Mouse (Mus musculus) regulatory T cell (primary cell): ENCODE results near the gene Iglon5.

ENCODE experiments used
- in situ Hi-C: fragments of 300-600 bp; cut with MboI, MseI; formaldehyde crosslinking; loops from one replicate; pipeline ENCODE4 v1.15.1; 2025; ENCODE audit warnings: high pct_unique_total_duplicates

The Iglon5 gene

DNA sequence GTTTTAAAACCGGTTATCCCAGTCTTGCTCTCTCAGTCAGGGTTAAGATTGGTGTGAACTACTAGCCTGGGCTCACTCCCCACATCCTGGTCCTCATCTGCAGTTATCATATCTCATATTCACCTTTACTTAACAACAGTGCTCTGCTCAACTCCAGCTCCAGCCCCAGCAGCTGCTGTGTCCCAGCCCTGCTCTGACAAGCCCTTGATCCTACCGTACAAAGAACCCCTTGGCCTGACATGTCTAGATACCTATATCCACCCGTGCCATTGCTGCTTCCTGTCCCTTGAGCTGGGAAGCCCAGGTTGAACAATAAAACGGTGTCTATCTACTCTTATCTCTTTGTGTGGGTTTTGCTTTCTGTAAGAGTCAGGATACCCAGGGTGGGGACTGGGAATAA, 60.4 kb downstream of the Iglon5 start:
- in situ Hi-C loops = no loop called here

DNA sequence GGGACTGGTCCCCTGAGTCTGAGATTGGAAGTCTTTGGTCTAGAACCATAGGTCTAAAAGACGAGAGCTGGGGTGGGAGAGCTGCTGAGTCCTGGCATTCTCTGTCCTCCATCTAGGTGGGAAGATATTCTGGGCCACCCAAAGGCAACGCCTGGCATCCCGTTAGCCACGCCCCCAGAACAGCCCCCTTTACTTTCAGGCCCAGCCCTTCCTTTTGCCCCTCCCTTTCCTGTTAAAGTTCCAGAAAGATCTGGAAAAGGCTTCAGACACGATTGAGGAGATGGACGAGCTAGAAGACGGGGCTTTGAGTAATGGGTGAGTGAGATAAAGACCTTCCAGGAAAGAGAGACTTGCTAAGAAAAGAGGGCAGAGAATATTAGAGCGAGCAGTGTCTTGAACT, 62.5 kb downstream of the Iglon5 start, which contains the start of gene Lim2:
Lim2 (plus strand) TSS at position 265 of the 400 bp plus-strand sequence.
- in situ Hi-C loops = no loop called here

- in situ Hi-C loops = no loop called here
Observed at GRCm38 (mm10) chr7:43423991-43424625, 65.8 kb downstream of the Iglon5 start.

DNA sequence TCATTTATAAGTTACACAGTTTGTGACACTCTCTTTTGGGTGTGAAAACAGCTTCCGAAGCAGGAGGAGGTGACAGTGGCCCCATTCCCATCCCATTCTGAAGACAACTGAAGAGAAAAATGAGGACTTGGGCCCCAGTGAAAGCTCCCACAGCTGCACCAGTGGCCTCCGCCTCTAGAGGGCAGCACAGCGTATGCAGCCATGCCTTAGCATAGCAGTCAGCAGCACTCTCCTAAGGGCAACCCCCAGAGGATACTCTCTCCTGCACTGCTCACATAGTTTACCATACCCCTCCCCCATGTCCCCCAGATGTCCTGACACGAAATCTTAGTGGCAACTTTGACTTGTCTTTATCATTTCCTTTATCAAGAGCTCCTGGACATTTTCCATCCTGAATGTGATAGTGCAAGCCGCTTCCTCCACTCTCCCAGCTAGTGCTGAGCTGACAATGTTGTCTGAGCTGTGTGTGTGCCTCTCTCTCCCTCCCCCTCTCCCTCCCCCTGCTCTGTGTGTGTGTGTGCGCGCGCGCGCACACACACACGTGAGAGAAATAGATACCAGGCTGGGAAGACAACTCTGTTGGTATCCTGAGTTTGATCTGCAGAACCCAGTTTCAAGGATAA, 66.8 kb downstream of the Iglon5 start:
- in situ Hi-C loops = no loop called here
